Mouse (Mus musculus) limb, embryonic 12.5 days (tissue): ENCODE results near the gene Hist2h2aa1. TPM values are rescaled to one million over a fixed set of nuclear protein-coding genes. Genes with fewer than 3 reads are reported as not detected.

Experiments
- ATAC-seq: fragments of 200-750 bp; cut with Nextera tagmentation; 2 replicates; pipeline ENCODE4 v1.8.0; 2017; ENCODE audit warnings: low read depth, moderate TSS enrichment; ENCODE audit not compliant: insufficient number of reproducible peaks, insufficient read depth, low FRiP score, low TSS enrichment
- H3K27ac ChIP-seq: fragments of 300-500 bp; sonication (generic); 2 replicates; pipeline ENCODE4 v1.5.1; 2016; ENCODE audit warnings: mild to moderate bottlenecking, moderate library complexity
- H3K27me3 ChIP-seq: fragments of 300-500 bp; sonication (generic); 2 replicates; pipeline ENCODE4 v1.6.1; 2016; ENCODE audit warnings: mild to moderate bottlenecking, moderate library complexity
- H3K36me3 ChIP-seq: fragments of 300-500 bp; sonication (generic); 2 replicates; pipeline ENCODE4 v1.6.1; 2016; ENCODE audit warnings: mild to moderate bottlenecking, moderate library complexity
- H3K4me1 ChIP-seq: fragments of 300-500 bp; sonication (generic); replicated peaks from 2 replicates; pipeline ENCODE4 v1.6.1; 2016
- H3K4me2 ChIP-seq: fragments of 300-500 bp; sonication (generic); 2 replicates; pipeline ENCODE4 v1.6.1; 2016; ENCODE audit warnings: mild to moderate bottlenecking, moderate library complexity
- H3K4me3 ChIP-seq: fragments of 300-500 bp; sonication (generic); replicated peaks from 2 replicates; pipeline ENCODE4 v1.5.1; 2016; ENCODE audit warnings: mild to moderate bottlenecking
- H3K9ac ChIP-seq: fragments of 300-500 bp; sonication (generic); replicated peaks from 2 replicates; pipeline ENCODE4 v1.6.1; 2016; ENCODE audit warnings: mild to moderate bottlenecking, moderate library complexity
- H3K9me3 ChIP-seq: fragments of 300-500 bp; sonication (generic); 2 replicates; pipeline ENCODE4 v1.6.1; 2016; ENCODE audit warnings: mild to moderate bottlenecking, moderate library complexity
- WGBS: fragments of 180-500 bp; shearing (Covaris S2); methylation state at CpG from one replicate; pipeline ENCODE4 v1.1.7; 2016; 5-methylcytosine and 5-hydroxymethylcytosine counted together
- microRNA-seq: library from miRNA; unstranded; fragments of <30 nt; microRNA quantifications from one replicate; pipeline ENCODE4, GENCODE M21; 2017
- polyA plus RNA-seq: library from polyadenylated mRNA; unstranded; fragments of >200 nt; fragmentation: Nextera tagmentation; extraction: Ambion mirVana; gene quantifications from 2 replicates; pipeline ENCODE4 v1.2.1, GENCODE M21; 2016

Hist2h2aa1 gene
- polyA plus RNA-seq, 1 experiment from 2014 or later = 36.2 TPM

GRCm38 (mm10) chr3:96293368-96293767 lies 48.1 kb downstream of the Hist2h2aa1 start:
- WGBS = 54% methylated on average over 5 of the region's 5 CpGs
- Histone ChIP-seq H3K27ac (no peak overlapping the region), H3K4me3 (no peak overlapping the region), H3K4me2 (no peak overlapping the region), H3K9me3 (0 out of 2 replicates have a peak, but pooled peaks cover 9% of the 10 kb centered on the region), H3K36me3 (no peaks in the 10 kb centered on the region), H3K27me3 (no peaks in the 10 kb centered on the region), H3K9ac (no peak overlapping the region), H3K4me1 (no peaks in the 10 kb centered on the region)
- no peak for ATAC-seq

DNA sequence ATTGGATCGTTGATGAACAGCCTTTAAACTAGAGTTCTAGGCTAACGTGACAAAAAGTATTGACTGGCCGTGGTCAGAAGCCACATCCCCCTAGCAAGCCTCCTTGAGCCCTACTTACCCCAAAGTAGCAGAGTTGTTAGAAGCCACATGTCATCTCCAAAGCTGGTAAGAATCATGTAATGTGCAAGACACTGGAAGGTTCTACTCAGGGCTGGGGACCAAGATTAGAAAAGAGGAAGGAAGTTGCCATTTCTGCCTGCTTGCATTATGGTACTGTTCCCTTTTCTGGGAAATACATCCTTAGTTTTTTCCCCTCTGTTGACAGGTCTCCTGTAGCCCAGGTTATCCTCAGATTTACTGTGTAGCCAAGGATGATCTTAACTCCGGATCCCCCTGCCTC lies 48.5 kb downstream of the Hist2h2aa1 start, which contains the start of gene Fcgr1:
TSS of gene Fcgr1 (minus strand) at position 183 of the 400 bp plus-strand sequence.
- H3K36me3 ChIP-seq = no peaks in the 10 kb centered on the region
- no peak within 1 kb of the TSS for H3K4me2 ChIP-seq
- H3K27me3 ChIP-seq = no peaks in the 10 kb centered on the region
- no peak for ATAC-seq
- H3K9ac ChIP-seq = no peak within 1 kb of the TSS
- H3K27ac ChIP-seq = no peak within 1 kb of the TSS
- H3K4me1 ChIP-seq = no peaks in the 10 kb centered on the region
- H3K9me3 ChIP-seq = 0 out of 2 replicates have a peak, but pooled peaks cover 9% of the 10 kb centered on the region
- no peak within 1 kb of the TSS for H3K4me3 ChIP-seq
- WGBS = 83% methylated on average over 4 of the region's 4 CpGs

Small RNAs within 50 kb of the gene (microRNA-seq; reads per million reads assigned to microRNA genes)
- gene Gm44492 (not detected), gene Gm47311 (not detected), gene Gm47313 (not detected)

Other genes starting within 250 kb of the Hist2h2aa1 start
- 79.8 and 91.8 TPM in 2 replicates for gene Plekho1, start 249.5 kb upstream of the Hist2h2aa1 start, polyA plus RNA-seq
- 36.5 and 38.9 TPM in 2 replicates for gene Vps45, start 187.0 kb upstream of the Hist2h2aa1 start, polyA plus RNA-seq
- 18.7 and 23.3 TPM in 2 replicates for gene Otud7b, start 141.0 kb upstream of the Hist2h2aa1 start, polyA plus RNA-seq
- gene Mtmr11, start 83.5 kb upstream of the Hist2h2aa1 start, polyA plus RNA-seq = 31.3 and 34.0 TPM in 2 replicates
- 178 and 209 TPM in 2 replicates for gene Sf3b4, start 73.2 kb upstream of the Hist2h2aa1 start, polyA plus RNA-seq
- gene Sv2a, start 64.3 kb upstream of the Hist2h2aa1 start, polyA plus RNA-seq = 5.6 and 5.9 TPM in 2 replicates
- gene Bola1, start 25.8 kb upstream of the Hist2h2aa1 start, polyA plus RNA-seq = 54.6 and 56.3 TPM in 2 replicates
- gene Hist2h2ab, start 25.6 kb upstream of the Hist2h2aa1 start, polyA plus RNA-seq = 1.7 and 2.0 TPM in 2 replicates
- 13.1 and 17.7 TPM in 2 replicates for gene Hist2h2ac, start 24.6 kb upstream of the Hist2h2aa1 start, polyA plus RNA-seq
- 9.9 and 10.4 TPM in 2 replicates for gene Hist2h2be, start 24.4 kb upstream of the Hist2h2aa1 start, polyA plus RNA-seq
- gene Hist2h3c2, start 6.4 kb upstream of the Hist2h2aa1 start, polyA plus RNA-seq = 9.0 and 11.9 TPM in 2 replicates
- gene Hist2h2aa2, start 5.2 kb upstream of the Hist2h2aa1 start, polyA plus RNA-seq = 50.0 and 66.0 TPM in 2 replicates
- 0.35 TPM in 1 of 2 replicates, not detected in the other for gene Hist2h3c1, start 1.2 kb downstream of the Hist2h2aa1 start, polyA plus RNA-seq
- gene Hist2h4, start 17.8 kb downstream of the Hist2h2aa1 start, polyA plus RNA-seq = 19.4 and 26.5 TPM in 2 replicates
- 95.3 and 139 TPM in 2 replicates for gene Hist2h3b, start 23.2 kb downstream of the Hist2h2aa1 start, polyA plus RNA-seq
- gene Hist2h2bb, start 24.3 kb downstream of the Hist2h2aa1 start, polyA plus RNA-seq = 21.4 and 34.9 TPM in 2 replicates
- 0.94 and 1.1 TPM in 2 replicates for gene Fcgr1, start 48.5 kb downstream of the Hist2h2aa1 start, polyA plus RNA-seq
- gene BC107364, start 206.8 kb downstream of the Hist2h2aa1 start, polyA plus RNA-seq = not detected in 2 replicates